Mouse (Mus musculus) left cerebral cortex, postnatal 10 days (tissue): ENCODE measurements around the gene Gm10160. TPM values are rescaled to one million over a fixed set of nuclear protein-coding genes. Genes with fewer than 3 reads are reported as not detected.
A peak's percentile ranks its signal among the peaks of the same experiment; 100 is the strongest.

Experiments used
- DNase-seq, 2 experiments: peaks; one replicate each; pipeline ENCODE4 v3.0.0; 2021 to 2022; ENCODE audit warnings: low spot score in 2 of 2, mixed read lengths in 1 of 2; ENCODE audit errors: extremely low spot score in 1 of 2
- intact Hi-C: fragments of 180-260 bp; cut with DNase I; formaldehyde crosslinking; loops from one replicate; pipeline ENCODE4 v1.15.1; 2025
- total RNA-seq, 2 experiments: library from RNA; stranded (reverse); gene quantifications; 2 replicates each; pipeline ENCODE4 v1.2.3; 2021

Gm10160 gene
- not detected for total RNA-seq

- DNase-seq = no peak
- intact Hi-C loops = no loop called here
Observed at GRCm38 (mm10) chr7:81855694-81856093, at the start of gene Gm10160. Gene Gm10160, minus strand, starts transcription at chr7:81855794.

GRCm38 (mm10) chr7:81904926-81905325, 49.3 kb upstream of the Gm10160 start:
- no peak for DNase-seq
- intact Hi-C loops = no loop called here

DNA sequence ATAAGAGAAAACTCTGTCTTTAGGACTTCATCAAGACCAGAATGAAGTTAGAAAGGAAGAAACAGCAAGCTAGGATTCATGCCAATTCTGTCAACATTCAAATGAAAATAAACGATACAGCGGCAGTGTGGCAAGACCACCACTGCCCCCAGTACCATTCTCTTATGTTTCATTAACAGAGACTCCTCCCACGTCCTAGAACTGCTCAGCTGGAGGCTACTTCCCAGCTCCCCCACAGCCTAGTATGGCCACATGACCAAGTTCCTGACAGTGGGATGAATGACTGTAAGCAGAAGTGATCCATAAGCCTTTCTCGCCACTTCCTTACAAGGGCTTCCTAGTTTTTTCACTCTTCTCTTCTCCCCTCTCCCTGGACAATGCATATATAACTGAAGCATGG, 48.5 kb upstream of the Gm10160 start:
- no peak for DNase-seq
- intact Hi-C loops = no loop called here

DNA sequence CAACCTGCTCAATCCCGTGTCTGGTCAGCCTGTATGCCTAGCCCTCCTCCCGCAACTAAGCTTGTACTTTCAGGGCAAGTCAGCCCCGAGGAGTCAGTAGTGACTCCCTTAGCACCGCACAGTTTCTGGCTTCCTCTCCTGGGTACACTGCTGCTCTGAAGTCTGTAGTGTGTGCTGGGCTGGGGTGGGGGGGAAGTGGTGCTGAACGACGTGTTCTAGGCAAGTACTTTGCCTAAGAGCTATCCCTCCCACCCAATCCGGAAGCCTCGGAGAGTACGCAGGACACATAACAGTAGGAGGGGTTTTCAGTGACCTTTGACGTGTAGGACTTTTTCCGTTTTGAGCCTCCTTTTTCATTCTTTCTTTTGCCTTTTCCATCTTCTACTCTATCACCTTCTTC, 43.8 kb upstream of the Gm10160 start:
- no peak for DNase-seq
- intact Hi-C loops = no loop called here

GRCm38 (mm10) chr7:81885128-81885527, 29.5 kb upstream of the Gm10160 start:
- DNase-seq = no peak
- intact Hi-C loops = no loop called here

DNA sequence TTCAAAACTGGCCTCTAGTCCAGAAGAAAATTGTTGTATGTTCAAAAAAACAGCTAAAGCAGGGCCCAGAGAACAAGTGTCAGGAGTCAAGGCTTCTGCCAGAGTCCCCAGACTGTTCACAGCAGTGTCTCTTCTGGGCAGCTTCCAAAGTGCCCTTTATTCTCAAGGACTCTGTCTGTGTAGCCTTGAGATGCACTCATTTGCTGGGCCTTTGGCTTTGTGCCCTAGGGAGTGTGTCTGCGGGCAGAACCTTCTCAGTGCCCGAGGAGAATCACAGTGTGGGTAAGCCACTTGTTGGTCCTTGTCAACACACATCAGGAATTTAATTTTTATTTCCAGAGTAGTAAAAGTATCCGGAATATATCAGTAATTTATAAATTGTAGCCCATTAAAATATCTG, 26.0 kb upstream of the Gm10160 start:
- no peak for DNase-seq
- intact Hi-C loops = no loop called here

DNA sequence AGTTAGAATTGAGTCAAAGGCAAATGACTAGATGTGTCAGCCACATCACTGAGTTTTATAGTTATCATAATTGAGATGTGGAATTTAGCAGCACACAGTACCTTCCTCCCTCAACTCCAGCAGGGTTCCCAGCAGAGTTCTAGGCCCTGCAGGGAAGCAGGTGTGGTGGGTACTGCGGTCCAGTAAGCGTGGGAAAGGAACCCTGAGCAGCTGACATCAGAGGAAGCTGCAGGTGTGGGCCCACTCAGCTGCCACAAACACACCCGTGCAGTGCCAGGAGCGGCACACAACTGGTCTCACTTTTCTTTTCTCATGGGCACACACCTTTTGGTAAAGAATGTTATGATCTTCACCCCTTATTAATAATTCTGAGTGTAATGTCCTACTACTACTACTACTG, 25.2 kb upstream of the Gm10160 start:
- DNase-seq = no peak
- intact Hi-C loops = no loop called here

GRCm38 (mm10) chr7:81880286-81880685, 24.7 kb upstream of the Gm10160 start:
- intact Hi-C loops = no loop called here
- DNase-seq = no peak

GRCm38 (mm10) chr7:81875372-81875771, 19.8 kb upstream of the Gm10160 start:
- DNase-seq = no peak
- intact Hi-C loops = no loop called here

DNA sequence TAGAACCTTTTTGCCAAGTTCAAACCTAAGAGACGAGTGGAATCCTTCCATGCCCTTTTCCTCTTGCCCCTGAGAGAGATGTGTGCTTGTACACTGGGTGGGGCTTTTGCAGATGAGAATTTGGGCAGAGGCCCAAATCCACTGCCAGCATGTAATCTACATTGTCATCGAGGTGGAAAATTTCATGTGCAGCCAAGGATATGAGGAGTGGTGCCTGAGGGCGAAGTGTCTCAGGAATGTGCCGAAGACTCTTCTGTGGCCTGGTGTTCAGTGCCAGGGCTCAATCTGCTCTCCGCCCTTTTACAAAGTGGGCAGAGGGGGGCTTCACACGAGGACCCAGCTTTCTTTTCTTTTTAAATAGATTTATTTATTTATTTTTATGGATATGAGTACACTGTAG, 19.0 kb upstream of the Gm10160 start:
- DNase-seq = no peak
- intact Hi-C loops = no loop called here

DNA sequence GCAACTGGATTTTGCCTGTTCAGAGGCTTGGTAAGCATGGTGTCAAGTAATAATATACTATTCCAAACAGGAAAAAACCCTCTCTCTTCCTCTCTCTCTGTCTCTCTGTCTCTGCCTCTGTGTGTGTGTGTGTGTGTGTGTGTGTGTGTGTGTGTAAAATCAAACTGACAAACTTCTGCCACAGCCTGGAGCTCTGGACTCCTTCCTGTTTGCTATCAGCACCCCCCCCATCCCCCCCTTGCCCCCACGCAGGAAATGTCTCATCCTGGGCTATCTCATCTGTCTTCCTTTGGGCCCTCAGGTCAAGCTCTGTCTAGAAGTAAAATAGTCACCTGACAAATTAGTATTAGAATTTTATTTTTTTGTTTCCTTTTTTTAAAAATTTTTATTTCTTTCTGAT, 18.2 kb upstream of the Gm10160 start:
- intact Hi-C loops = no loop called here

GRCm38 (mm10) chr7:81872493-81873013, 17.0 kb upstream of the Gm10160 start:
- no peak for DNase-seq
- intact Hi-C loops = no loop called here

More for the DNA sequence above, 18.2 kb upstream of the Gm10160 start:
- no peak for DNase-seq

DNA sequence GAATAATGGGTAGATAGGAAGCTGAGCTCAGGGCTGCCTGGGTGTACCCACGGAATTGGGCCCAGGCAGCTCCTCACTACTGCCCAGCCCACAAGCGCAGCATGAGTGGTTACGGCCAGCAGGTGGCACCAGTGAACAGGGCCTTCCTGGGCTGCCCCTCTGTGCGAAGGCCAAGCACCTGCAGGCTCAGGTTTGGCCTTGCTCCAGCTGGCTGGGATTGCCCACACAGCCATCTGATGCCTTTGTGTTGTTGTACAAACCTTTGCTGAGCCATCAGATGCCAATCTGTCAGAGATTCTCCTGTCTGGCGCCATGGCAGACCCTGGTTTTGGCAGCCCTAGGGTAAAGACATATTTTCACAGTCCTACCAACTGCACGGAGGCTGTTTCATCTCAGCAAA, 12.6 kb upstream of the Gm10160 start:
- DNase-seq = peak in 1 of 2 experiments; percentile 83
- intact Hi-C loops = no loop called here

DNA sequence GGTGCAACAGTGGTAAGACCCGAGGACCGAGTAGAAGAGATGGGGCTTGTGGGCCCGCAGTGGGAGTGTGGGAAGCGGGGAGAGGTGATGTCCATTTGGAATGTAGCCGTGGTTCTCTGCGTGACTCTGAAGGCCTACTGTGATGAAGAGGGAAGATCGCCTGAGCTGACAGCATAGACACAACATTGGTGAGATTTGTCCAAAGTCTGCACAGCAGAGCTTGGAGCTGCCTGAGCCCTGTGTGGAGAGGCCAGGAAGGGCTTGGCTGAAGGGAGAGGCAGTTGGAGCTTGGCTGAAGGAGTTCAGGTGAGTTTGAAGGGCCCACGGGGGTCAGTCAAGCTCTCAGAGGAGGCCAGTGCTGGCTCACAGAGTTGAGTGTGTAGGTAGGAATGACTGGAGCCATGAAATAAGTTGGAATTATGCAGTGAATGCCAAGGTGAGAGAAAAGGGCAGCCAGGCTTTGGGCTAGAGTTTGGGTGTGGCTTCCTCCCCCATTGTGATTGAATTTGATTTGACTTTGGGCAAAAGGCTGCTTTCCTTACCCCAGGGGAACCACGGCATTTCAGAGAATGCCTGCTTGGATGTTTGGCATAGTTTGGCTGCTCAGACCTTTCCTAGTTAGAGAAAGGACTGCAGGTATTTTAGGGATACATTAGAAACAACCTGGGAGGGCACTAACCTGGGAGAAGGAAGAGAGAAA, 11.8 kb upstream of the Gm10160 start:
- no peak for DNase-seq
- intact Hi-C loops = no loop called here

DNA sequence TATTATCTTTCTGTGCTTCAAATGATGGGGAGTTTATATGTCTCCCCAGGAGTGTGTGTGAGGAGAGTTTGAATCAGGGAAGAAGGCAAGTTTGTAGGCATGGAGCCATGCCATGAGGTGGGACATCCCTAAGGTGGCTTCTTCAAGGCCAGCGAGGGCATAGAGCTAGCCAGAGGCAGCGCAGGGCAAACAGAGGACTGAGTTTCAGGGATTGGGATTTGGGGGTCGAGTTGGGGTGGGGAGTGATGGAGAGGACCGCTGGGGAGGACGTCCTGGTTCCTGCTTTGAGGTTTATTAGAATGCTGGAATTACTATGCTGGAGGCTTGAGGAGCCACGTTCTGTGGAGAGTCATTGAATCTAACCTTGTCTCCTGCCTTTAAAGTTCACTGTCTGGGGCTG, 10.3 kb upstream of the Gm10160 start:
- intact Hi-C loops = no loop called here
- no peak for DNase-seq

GRCm38 (mm10) chr7:81864552-81864951, 9.0 kb upstream of the Gm10160 start:
- no peak for DNase-seq
- intact Hi-C loops = no loop called here

DNA sequence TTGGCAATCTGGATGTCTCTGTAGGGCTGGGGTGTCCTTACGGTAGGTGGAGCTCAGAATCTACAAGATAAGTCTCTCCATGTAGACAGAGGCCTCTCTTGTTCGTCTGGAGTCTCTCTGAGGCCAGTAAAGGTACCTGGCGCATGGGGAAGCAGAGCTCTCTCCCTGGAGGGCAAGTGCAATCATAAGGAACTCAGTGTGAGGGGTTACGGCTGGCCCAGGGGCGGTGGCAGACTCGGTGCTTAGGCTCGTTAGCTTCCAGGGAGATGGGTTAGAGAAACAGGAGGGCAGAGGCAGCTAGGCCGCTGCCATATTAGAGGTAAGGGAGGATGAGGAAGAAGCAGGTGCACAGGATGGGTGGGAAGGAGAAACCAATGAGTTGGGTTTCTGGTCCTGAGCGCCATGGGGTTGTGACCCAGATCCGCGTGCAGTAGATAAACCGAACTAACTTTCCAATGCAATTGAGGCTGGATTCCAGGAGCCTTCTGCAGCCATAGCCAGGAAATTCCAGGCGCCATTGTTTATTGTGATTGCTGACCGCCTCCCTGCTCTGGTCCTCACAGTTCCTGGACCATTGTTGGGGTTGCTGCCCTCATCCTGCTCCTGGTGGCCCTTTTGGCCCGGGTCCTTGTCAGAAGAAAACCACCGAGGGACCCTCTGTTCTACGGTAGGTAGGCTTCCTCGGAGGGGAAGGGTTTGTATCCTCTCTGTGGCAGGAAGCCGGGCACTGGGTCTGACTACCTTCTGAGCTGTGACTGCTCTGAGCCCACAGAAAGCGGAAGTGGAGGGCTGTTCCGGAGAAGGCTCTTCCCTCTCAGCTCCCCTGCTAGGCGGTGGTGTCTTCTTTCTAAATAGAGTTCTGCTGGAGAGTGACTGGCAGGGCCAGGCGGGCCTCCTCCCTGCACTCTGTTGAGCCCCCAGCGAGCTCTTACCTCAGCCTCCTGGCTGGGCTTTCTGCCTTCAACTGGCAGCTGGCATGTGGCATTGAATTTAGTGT, 7.3 kb upstream of the Gm10160 start:
- intact Hi-C loops = no loop called here
- DNase-seq = peak in 1 of 2 experiments; percentile 64

GRCm38 (mm10) chr7:81861921-81862320, 6.3 kb upstream of the Gm10160 start:
- intact Hi-C loops = no loop called here
- no peak for DNase-seq

DNA sequence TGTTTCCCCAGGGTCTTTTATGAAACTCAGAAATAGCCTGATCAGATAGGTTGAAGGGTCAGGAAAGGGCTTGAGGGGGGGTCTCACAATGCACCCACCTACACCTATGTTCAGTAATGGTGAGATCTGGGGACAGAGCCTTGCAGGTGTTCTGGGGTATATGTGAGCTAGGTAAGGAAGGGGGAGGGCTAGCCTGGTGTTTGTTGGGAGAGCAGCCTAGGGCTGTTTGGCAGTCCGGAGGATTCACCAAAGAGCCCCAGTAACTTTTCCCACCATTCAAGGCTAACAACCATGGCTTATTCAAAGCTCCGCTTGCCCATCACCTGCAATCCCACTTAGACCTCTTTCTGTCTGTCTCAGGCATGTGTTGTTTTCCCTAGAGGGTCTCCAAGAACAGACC, 5.9 kb upstream of the Gm10160 start:
- intact Hi-C loops = no loop called here
- no peak for DNase-seq

DNA sequence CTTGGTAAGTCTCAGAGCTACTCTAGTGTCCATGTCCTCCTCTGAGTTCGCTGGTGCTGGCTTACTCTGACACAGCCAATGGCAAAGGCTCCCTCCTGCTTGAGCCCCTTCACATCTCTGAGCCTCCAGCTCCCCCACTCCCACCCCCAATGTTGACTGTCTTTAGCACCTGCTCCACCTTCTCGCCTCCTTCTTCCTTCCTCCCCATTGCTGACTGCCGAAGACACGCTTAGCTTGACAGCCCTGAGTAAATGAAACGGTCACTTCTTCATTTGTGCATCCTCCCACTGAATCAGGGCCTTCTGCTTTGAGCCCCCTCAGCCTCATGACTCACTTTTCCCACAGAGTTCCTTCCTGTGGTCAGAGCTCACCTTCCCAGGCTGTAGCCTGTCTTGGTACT, 5.4 kb upstream of the Gm10160 start:
- intact Hi-C loops = no loop called here
- DNase-seq = no peak
